Mouse (Mus musculus): ENCODE measurements at regions not wholly inside any gene's neighbourhood (a gene's known extent, or its start where the extent isn't known, plus 50 kb on each side); places are given as distances from the start of the nearest gene placed in this dataset.
A peak's percentile ranks its signal among the peaks of the same experiment; 100 is the strongest.

DNA sequence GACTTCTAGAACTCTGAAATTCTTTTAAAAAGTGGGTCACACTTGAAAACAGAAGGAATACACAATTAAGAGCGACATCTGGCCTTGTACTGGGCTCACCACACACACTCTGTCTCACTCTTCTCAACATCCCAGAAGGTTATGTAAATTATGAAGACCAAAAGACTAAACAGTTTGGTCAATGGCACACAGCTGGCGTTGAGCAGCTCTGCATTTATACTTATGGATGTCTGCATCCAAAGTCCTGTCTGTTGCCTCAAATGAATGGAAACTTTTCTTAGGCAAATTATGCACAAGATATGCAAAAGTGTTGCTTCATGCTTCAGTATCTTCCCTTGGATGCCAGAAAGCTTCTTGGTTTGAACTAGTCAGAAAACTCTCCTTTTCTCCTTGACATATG, 323.5 kb downstream of the Ppp3ca start:
- Histone ChIP-seq H3K27ac (ENCODE audit: insufficient read depth, low read depth, low read length) (no peak overlapping the region), H3K36me3 (ENCODE audit: control insufficient read depth, insufficient read depth, low read length) (no peaks in the 10 kb centered on the region), H3K4me3 (ENCODE audit: low read depth, low read length) (no peak overlapping the region), H3K4me1 (ENCODE audit: control insufficient read depth, insufficient read depth, insufficient read length, low read length) (no peaks in the 10 kb centered on the region), H3K27me3 (ENCODE audit: control insufficient read depth, insufficient read depth, low read length) (no peaks in the 10 kb centered on the region)
- 64% methylated on average over 2 of the region's 2 CpGs for WGBS
- TF ChIP-seq CTCF (IDR thresholded peaks at IDR 0.05; ENCODE audit: extremely low read depth, insufficient read length, insufficient replicate concordance, low read depth, low read length) (no peak), POLR2A (IDR thresholded peaks at IDR 0.05; ENCODE audit: low read depth, low read length) (no peak)

DNA sequence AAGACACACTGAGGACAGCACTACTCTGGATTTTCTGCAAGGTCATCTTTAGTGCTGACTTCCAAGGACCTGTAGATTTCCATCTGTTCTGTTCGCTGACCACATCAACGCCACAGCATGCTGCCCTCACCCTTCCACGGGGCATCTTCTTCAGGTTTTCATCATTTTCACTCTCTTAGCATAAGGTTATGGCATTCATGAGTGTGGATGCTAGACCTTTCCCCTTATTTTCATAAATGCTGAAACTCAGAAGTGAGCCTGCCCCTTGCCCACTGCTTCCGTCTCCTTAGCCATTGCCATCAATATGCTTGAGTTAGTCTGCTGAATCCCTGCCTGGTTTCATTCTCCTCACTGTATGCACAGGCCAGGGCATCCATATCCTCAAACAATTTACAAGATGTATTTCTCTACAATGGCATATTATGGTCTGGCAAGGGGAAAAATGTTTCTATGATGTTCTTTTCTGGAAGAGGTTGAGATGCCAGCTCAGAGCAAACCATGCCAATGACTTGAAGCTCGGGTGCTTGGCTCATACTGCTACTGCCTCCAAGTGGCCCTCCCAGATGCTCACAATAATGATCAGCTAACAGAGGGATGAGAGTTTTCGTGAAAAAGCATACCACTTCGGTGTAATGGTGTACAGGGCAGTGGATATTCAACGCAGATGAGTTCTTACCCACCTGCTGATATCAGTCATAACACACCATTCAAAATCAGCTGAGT, 324.6 kb downstream of the Ppp3ca start:
- Histone ChIP-seq H3K4me1 (ENCODE audit: control insufficient read depth, insufficient read depth, insufficient read length, low read length) (no peaks in the 10 kb centered on the region), H3K36me3 (ENCODE audit: control insufficient read depth, insufficient read depth, low read length) (no peaks in the 10 kb centered on the region), H3K27ac (ENCODE audit: insufficient read depth, low read depth, low read length) (no peak overlapping the region), H3K4me3 (ENCODE audit: low read depth, low read length) (no peak overlapping the region), H3K27me3 (ENCODE audit: control insufficient read depth, insufficient read depth, low read length) (no peaks in the 10 kb centered on the region)
- TF ChIP-seq CTCF (IDR thresholded peaks at IDR 0.05; ENCODE audit: extremely low read depth, insufficient read length, insufficient replicate concordance, low read depth, low read length) (peak; percentile 45; the same call in 1 of the 2 replicates), POLR2A (IDR thresholded peaks at IDR 0.05; ENCODE audit: low read depth, low read length) (no peak)
- WGBS: 80% methylated on average over 8 of the region's 8 CpGs

DNA sequence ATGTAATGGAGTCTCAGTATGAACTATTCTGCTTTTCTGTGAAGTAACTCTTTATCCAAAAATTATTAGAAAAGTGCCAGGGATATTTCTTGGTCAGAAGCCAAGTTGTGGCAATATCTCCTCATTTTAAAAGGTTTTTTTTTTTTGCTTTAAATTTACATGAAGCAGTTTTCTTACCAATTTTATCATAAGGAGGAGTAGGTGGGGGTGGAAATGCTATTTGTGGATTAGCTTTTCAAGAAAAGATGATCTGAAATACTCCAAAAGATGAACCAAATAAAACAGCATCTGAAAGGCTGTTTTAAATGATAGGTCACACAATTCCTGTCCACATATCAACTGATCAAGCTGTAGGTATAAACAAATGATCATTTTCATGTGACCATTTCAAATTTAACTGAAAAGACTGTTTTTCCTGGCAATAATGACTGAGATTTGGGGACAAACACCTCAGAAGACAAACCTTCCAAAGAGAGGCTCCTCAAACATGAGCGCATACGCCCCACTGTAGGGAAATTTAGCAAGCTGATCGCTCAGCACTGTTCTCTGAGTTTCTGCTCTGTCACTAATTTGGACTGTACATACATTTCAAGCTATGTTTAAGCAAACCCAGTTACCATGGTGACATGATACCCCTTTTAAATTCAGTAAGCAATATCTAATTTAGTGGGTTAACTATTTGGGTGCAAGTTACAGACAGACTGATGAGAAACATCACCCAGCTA, 325.8 kb downstream of the Ppp3ca start:
- Histone ChIP-seq H3K4me3 (ENCODE audit: low read depth, low read length) (no peak overlapping the region), H3K4me1 (ENCODE audit: control insufficient read depth, insufficient read depth, insufficient read length, low read length) (no peaks in the 10 kb centered on the region), H3K27me3 (ENCODE audit: control insufficient read depth, insufficient read depth, low read length) (no peaks in the 10 kb centered on the region), H3K27ac (ENCODE audit: insufficient read depth, low read depth, low read length) (no peak overlapping the region), H3K36me3 (ENCODE audit: control insufficient read depth, insufficient read depth, low read length) (no peaks in the 10 kb centered on the region)
- 96% methylated on average over 3 of the region's 3 CpGs for WGBS
- TF ChIP-seq POLR2A (IDR thresholded peaks at IDR 0.05; ENCODE audit: low read depth, low read length) (no peak), CTCF (IDR thresholded peaks at IDR 0.05; ENCODE audit: extremely low read depth, insufficient read length, insufficient replicate concordance, low read depth, low read length) (no peak)

DNA sequence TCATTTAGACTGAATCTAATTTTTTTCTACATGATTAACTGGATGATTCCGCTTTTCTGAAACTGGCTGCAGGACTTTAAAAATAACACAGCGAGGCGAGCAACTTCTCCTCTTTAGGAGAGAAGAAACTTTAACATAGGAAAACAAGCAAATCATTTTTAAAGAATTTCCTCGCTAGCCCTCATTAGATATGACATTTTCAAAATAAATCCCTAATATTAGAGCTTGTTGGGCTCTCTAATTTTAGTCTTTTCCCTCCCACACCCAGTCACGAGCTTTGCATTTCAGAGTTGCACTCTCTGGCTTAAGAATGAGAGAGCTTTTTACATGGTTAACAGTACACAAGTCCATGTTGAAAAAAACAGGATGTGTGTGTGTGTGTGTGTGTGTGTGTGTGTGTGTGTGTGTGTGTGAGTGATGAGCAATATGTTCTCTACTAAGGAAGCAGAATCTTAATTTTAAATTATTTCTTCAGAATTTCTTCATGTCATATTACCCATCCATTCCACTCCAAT, 326.5 kb downstream of the Ppp3ca start:
- TF ChIP-seq POLR2A (IDR thresholded peaks at IDR 0.05; ENCODE audit: low read depth, low read length) (no peak), CTCF (IDR thresholded peaks at IDR 0.05; ENCODE audit: extremely low read depth, insufficient read length, insufficient replicate concordance, low read depth, low read length) (no peak)
- H3K4me1 ChIP-seq (ENCODE audit: control insufficient read depth, insufficient read depth, insufficient read length, low read length): no peaks in the 10 kb centered on the region
- H3K4me3 ChIP-seq (ENCODE audit: low read depth, low read length): no peak overlapping the region
- H3K36me3 ChIP-seq (ENCODE audit: control insufficient read depth, insufficient read depth, low read length): no peaks in the 10 kb centered on the region
- H3K27me3 ChIP-seq (ENCODE audit: control insufficient read depth, insufficient read depth, low read length): no peaks in the 10 kb centered on the region
- WGBS: 81% methylated on average over 5 of the region's 5 CpGs
- no peak overlapping the region for H3K27ac ChIP-seq (ENCODE audit: insufficient read depth, low read depth, low read length)

DNA sequence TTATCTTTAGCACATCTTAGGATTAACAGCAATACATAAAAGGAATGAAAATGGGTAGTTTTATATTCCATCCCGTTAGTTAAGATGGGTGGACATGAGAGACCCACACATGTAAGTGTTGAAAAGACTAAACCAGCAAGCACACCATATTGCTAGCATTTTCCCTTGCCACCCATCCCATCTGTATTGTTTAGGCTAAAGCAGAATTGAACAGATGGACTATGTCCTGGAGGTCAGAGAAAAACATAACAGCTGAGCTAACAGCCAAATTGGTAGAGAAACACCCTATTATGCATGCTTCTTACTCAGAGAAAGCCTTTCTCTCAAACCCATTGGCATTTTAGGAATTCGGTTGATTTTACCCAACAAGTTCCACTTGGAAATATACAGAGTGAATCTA, 329.3 kb upstream of the Emcn start:
- 69% methylated on average over 2 of the region's 2 CpGs for WGBS
- Histone ChIP-seq H3K4me1 (ENCODE audit: control insufficient read depth, insufficient read depth, insufficient read length, low read length) (no peaks in the 10 kb centered on the region), H3K36me3 (ENCODE audit: control insufficient read depth, insufficient read depth, low read length) (no peaks in the 10 kb centered on the region), H3K27me3 (ENCODE audit: control insufficient read depth, insufficient read depth, low read length) (no peaks in the 10 kb centered on the region), H3K4me3 (ENCODE audit: low read depth, low read length) (no peak overlapping the region), H3K27ac (ENCODE audit: insufficient read depth, low read depth, low read length) (no peak overlapping the region)
- no peak for TF ChIP-seq CTCF (IDR thresholded peaks at IDR 0.05; ENCODE audit: extremely low read depth, insufficient read length, insufficient replicate concordance, low read depth, low read length)
- no peak for TF ChIP-seq POLR2A (IDR thresholded peaks at IDR 0.05; ENCODE audit: low read depth, low read length)

DNA sequence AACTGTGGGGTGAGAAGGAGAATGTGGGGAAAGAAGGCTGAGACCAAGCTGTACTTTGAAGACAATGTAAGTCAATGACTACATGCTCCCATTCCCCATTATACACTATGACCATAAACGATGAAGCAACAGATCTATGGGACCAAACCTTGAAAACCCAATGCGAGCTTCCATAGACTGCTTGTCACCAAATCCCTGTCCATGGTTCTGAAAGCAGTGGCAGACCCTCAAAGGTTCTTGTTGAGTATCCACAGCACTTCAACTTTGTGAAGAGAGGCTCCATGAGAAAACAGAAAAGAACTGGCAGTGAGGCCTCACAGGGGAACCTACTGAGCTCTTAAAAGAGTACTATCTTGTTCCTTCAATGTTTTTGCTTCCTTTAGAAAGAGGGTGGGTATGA, 326.2 kb upstream of the Emcn start:
- WGBS: 46% methylated on average over 2 of the region's 2 CpGs
- no peak for TF ChIP-seq POLR2A (IDR thresholded peaks at IDR 0.05; ENCODE audit: low read depth, low read length)
- TF ChIP-seq CTCF (IDR thresholded peaks at IDR 0.05; ENCODE audit: extremely low read depth, insufficient read length, insufficient replicate concordance, low read depth, low read length): no peak

DNA sequence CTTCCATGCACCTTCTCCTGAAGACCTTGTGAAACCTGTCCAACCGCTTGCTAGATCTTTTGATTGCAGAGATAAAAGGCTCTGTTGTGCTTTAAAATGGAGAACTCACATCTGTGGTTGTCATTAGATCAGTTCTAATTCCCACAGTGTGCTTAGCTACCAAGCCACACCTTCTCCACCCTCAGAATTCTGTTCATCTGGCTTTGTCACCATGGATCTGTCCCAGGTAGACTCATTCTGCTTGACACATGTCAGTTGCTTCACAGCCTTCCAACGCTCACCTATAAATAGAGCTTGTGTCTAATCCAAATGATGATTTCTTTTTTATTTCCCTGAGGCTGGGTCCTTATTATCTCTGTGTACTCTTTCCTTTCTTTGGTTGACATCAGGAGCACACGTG, 325.7 kb upstream of the Emcn start:
- H3K36me3 ChIP-seq (ENCODE audit: control insufficient read depth, insufficient read depth, low read length): no peaks in the 10 kb centered on the region
- H3K27ac ChIP-seq (ENCODE audit: insufficient read depth, low read depth, low read length): no peak overlapping the region
- H3K4me3 ChIP-seq (ENCODE audit: low read depth, low read length): no peak overlapping the region
- no peaks in the 10 kb centered on the region for H3K4me1 ChIP-seq (ENCODE audit: control insufficient read depth, insufficient read depth, insufficient read length, low read length)
- H3K27me3 ChIP-seq (ENCODE audit: control insufficient read depth, insufficient read depth, low read length): no peaks in the 10 kb centered on the region
- WGBS: 68% methylated on average over 3 of the region's 3 CpGs
- TF ChIP-seq CTCF (IDR thresholded peaks at IDR 0.05; ENCODE audit: extremely low read depth, insufficient read length, insufficient replicate concordance, low read depth, low read length) (no peak), POLR2A (IDR thresholded peaks at IDR 0.05; ENCODE audit: low read depth, low read length) (no peak)

More for the DNA sequence above, 326.2 kb upstream of the Emcn start:
- Histone ChIP-seq H3K4me3 (ENCODE audit: low read depth, low read length) (no peak overlapping the region), H3K4me1 (ENCODE audit: control insufficient read depth, insufficient read depth, insufficient read length, low read length) (no peaks in the 10 kb centered on the region), H3K27ac (ENCODE audit: insufficient read depth, low read depth, low read length) (no peak overlapping the region), H3K27me3 (ENCODE audit: control insufficient read depth, insufficient read depth, low read length) (no peaks in the 10 kb centered on the region), H3K36me3 (ENCODE audit: control insufficient read depth, insufficient read depth, low read length) (no peaks in the 10 kb centered on the region)
